Mouse (Mus musculus): ENCODE data around the gene Sema4a. TPM values are rescaled to one million over a fixed set of nuclear protein-coding genes. Genes with fewer than 3 reads are reported as not detected.

The Sema4a gene
- total RNA-seq (2023) = 112 TPM

GRCm38 (mm10) chr3:88460983-88461696 is at the start of gene Sema4a:
Gene Sema4a (minus strand): TSS chr3:88461182.

GRCm38 (mm10) chr3:88509692-88510420 is 48.9 kb upstream of the Sema4a start, which contains the start of gene Lmna:
Gene Lmna (minus strand): TSS chr3:88509956.

DNA sequence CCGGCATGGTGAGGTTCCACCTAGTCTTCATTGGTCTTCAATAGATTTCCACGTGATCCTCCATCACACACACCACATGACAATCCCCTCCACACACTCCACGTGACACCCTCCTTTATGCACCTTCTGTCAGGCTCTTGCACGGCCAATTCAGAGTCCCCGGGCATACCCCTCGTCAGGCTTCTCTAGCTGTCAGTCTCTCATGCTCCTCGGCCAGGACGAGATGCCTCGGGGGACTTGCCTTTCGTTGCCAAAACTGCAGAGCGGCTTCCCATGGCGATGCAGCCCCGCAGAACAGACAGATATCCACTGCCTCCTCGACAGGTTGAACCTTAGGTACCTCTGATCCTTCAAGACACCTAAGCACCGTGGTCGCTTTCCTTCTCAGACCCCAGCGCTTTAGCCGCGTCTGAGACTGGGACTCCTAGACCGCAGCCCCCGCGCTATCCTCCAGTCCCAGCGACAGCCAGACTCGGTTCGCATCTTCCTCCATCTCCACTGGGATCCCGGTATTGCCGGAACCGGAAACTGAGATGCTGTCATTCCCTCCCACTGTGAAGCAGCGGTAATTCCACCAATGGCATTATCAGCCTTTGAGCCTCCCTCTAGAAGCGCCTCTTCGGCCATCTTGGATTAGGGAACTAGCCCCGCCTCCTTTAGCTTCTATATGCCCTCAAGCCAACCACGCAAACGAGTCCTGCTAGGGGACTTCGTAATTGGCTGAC is 36.2 kb downstream of the Sema4a start, which contains the start of gene Slc25a44:
Gene Slc25a44 (minus strand): TSS at position 535 of the 725 bp plus-strand sequence.

GRCm38 (mm10) chr3:88409741-88410644 is 51.0 kb downstream of the Sema4a start, which contains the start of gene Pmf1:
Gene Pmf1 (minus strand): TSS chr3:88410331.

Other genes starting within 250 kb of the Sema4a start
- not detected for gene Rhbg, start 206.5 kb downstream of the Sema4a start, total RNA-seq (2023)
- not detected for gene Gm38392, start 174.0 kb downstream of the Sema4a start, total RNA-seq (2023)
- gene Tsacc, start 164.2 kb downstream of the Sema4a start, total RNA-seq (2023) = 6.6 TPM
- 189 TPM for gene Cct3, start 164.1 kb downstream of the Sema4a start, total RNA-seq (2023)
- gene Glmp, start 136.2 kb downstream of the Sema4a start, total RNA-seq (2023) = 91.9 TPM
- 0.28 TPM for gene Tmem79, start 125.0 kb downstream of the Sema4a start, total RNA-seq (2023)
- 121 TPM for gene Smg5, start 124.9 kb downstream of the Sema4a start, total RNA-seq (2023)
- 0.46 TPM for gene Paqr6, start 96.6 kb downstream of the Sema4a start, total RNA-seq (2023)
- gene Bglap3, start 88.4 kb downstream of the Sema4a start, total RNA-seq (2023) = not detected
- not detected for gene Bglap2, start 82.5 kb downstream of the Sema4a start, total RNA-seq (2023)
- gene Bglap, start 76.7 kb downstream of the Sema4a start, total RNA-seq (2023) = not detected
- 36.7 TPM for gene Pmf1, start 50.9 kb downstream of the Sema4a start, total RNA-seq (2023)
- 14.5 TPM for gene Slc25a44, start 36.0 kb downstream of the Sema4a start, total RNA-seq (2023)
- 7.0 TPM for gene Lmna, start 48.8 kb upstream of the Sema4a start, total RNA-seq (2023)
- 3.4 TPM for gene Mex3a, start 71.2 kb upstream of the Sema4a start, total RNA-seq (2023)
- 1.1 TPM for gene Rab25, start 87.1 kb upstream of the Sema4a start, total RNA-seq (2023)
- gene Lamtor2, start 91.9 kb upstream of the Sema4a start, total RNA-seq (2023) = 68.6 TPM
- 47.2 TPM for gene Ubqln4, start 92.6 kb upstream of the Sema4a start, total RNA-seq (2023)
- gene Ssr2, start 114.7 kb upstream of the Sema4a start, total RNA-seq (2023) = 59.0 TPM
- gene Arhgef2, start 144.8 kb upstream of the Sema4a start, total RNA-seq (2023) = 198 TPM
- not detected for gene Rxfp4, start 192.0 kb upstream of the Sema4a start, total RNA-seq (2023)
- gene Khdc4, start 224.6 kb upstream of the Sema4a start, total RNA-seq (2023) = 99.9 TPM